Mouse (Mus musculus) embryonic fibroblast, embryonic 13.5 days (primary cell): Measurements from ENCODE around the gene Lrrc75a. TPM values are rescaled to one million over a fixed set of nuclear protein-coding genes. Genes with fewer than 3 reads are reported as not detected.

Experiments used
- H3K27ac ChIP-seq: 2 replicates; pipeline ENCODE4 v1.5.1; 2012; ENCODE audit warnings: low read length, control low read depth, inconsistent platforms; ENCODE audit not compliant: insufficient read depth
- H3K4me1 ChIP-seq: 2 replicates; pipeline ENCODE4 v1.6.1; 2011; ENCODE audit warnings: low read length; ENCODE audit not compliant: control insufficient read depth, insufficient read depth
- H3K4me3 ChIP-seq: 2 replicates; pipeline ENCODE4 v1.5.1; 2011; ENCODE audit warnings: mild to moderate bottlenecking, control low read depth, low read length; ENCODE audit not compliant: insufficient read depth
- CTCF ChIP-seq: IDR thresholded peaks from 2 replicates; pipeline ENCODE4 v1.5.1; 2011; ENCODE audit warnings: mild to moderate bottlenecking, control low read depth, low read length, moderate library complexity, borderline replicate concordance; ENCODE audit not compliant: insufficient read depth
- POLR2A ChIP-seq: IDR thresholded peaks from 2 replicates; pipeline ENCODE4 v1.6.1; 2011; ENCODE audit warnings: low read depth, mild to moderate bottlenecking, control low read depth, low read length, moderate library complexity
- polyA plus RNA-seq: library from polyadenylated mRNA; stranded (reverse); fragments of >200 nt; gene quantifications from 2 replicates; pipeline ENCODE4 v1.2.4, GENCODE M21; 2011; ENCODE audit warnings: low read depth; ENCODE audit not compliant: missing spikeins, insufficient read length

Lrrc75a gene
- polyA plus RNA-seq, 1 experiment = 12.6 TPM

- H3K27ac ChIP-seq = no peak overlapping the region
- H3K4me1 ChIP-seq = 0 out of 2 replicates have a peak, but pooled peaks cover 3% of the 10 kb centered on the region
- TF ChIP-seq CTCF (no peak), POLR2A (no peak)
- no peak overlapping the region for H3K4me3 ChIP-seq
These were observed 41.0 kb downstream of the Lrrc75a start for GRCm38 (mm10) chr11:62607170-62607951.

- no peak for TF ChIP-seq CTCF
- peak; percentile 41; the same call in 1 of the 2 replicates for TF ChIP-seq POLR2A
- Histone ChIP-seq H3K4me3 (no peak overlapping the region), H3K4me1 (0 out of 2 replicates have a peak, but pooled peaks cover 3% of the 10 kb centered on the region), H3K27ac (no peak overlapping the region)
These were observed 41.8 kb downstream of the Lrrc75a start for GRCm38 (mm10) chr11:62606299-62607169.

- Histone ChIP-seq H3K4me1 (0 out of 2 replicates have a peak, but pooled peaks cover 3% of the 10 kb centered on the region), H3K4me3 (peak overlapping the region; percentile 86; the same call in 1 of the 2 replicates), H3K27ac (no peak overlapping the region)
- TF ChIP-seq POLR2A = peak; percentile 55
- TF ChIP-seq CTCF = no peak
These were observed 42.6 kb downstream of the Lrrc75a start for GRCm38 (mm10) chr11:62605619-62606298.

GRCm38 (mm10) chr11:62604886-62605618 is 43.3 kb downstream of the Lrrc75a start:
- TF ChIP-seq CTCF (no peak), POLR2A (peak; percentile 21; the same call in 1 of the 2 replicates)
- H3K27ac ChIP-seq = peak overlapping the region; percentile 7
- 0 out of 2 replicates have a peak, but pooled peaks cover 3% of the 10 kb centered on the region for H3K4me1 ChIP-seq
- peak overlapping the region; percentile 86 for H3K4me3 ChIP-seq

- no peak for TF ChIP-seq POLR2A
- no peak for TF ChIP-seq CTCF
- Histone ChIP-seq H3K4me1 (0 out of 2 replicates have a peak, but pooled peaks cover 3% of the 10 kb centered on the region), H3K27ac (peak overlapping the region; percentile 56), H3K4me3 (peak overlapping the region; percentile 86)
These were observed 44.1 kb downstream of the Lrrc75a start for GRCm38 (mm10) chr11:62604123-62604706.

GRCm38 (mm10) chr11:62603312-62604056 is 44.8 kb downstream of the Lrrc75a start:
- peak overlapping the region; percentile 86 for H3K4me3 ChIP-seq
- peak overlapping the region; percentile 75 for H3K27ac ChIP-seq
- 0 out of 2 replicates have a peak, but pooled peaks cover 3% of the 10 kb centered on the region for H3K4me1 ChIP-seq
- TF ChIP-seq CTCF (no peak), POLR2A (no peak)

GRCm38 (mm10) chr11:62602619-62603311 is 45.6 kb downstream of the Lrrc75a start:
- peak overlapping the region; percentile 86 for H3K4me3 ChIP-seq
- TF ChIP-seq POLR2A (peak; percentile 99), CTCF (no peak)
- H3K27ac ChIP-seq = peak overlapping the region; percentile 75
- 0 out of 2 replicates have a peak, but pooled peaks cover 3% of the 10 kb centered on the region for H3K4me1 ChIP-seq
